Mouse (Mus musculus): ENCODE data around the gene Ccs. TPM values are rescaled to one million over a fixed set of nuclear protein-coding genes. Genes with fewer than 3 reads are reported as not detected.

The Ccs gene
- total and polyA plus RNA-seq, 2 experiments from 2014 or later, result 35.4 to 44.3 TPM

GRCm38 (mm10) chr19:4838526-4839140, 499 bp downstream of the Ccs start:
- ATAC-seq, result no peak
- Histone ChIP-seq H3K4me1 (ENCODE audit: insufficient read depth) (0 out of 2 replicates have a peak, but pooled peaks cover 8% of the 10 kb centered on the region), H3K4me2 (ENCODE audit: low read depth) (peak overlapping the region; percentile 96), H3K4me3 (ENCODE audit: low read depth, low read length) (peak overlapping the region; percentile 57), H3K36me3 (ENCODE audit: insufficient read depth) (no peaks in the 10 kb centered on the region), H3K9ac (peak overlapping the region; percentile 56), H3K9me3 (ENCODE audit: low read length) (no peaks in the 10 kb centered on the region), H3K27ac (ENCODE audit: low read depth, low read length) (no peak overlapping the region), H3K27me3 (ENCODE audit: insufficient read depth, low read length) (peaks cover 7% of the 10 kb centered on the region; the same call in 1 of the 2 replicates)
- 28% methylated on average over 10 of the region's 10 CpGs for WGBS
- TF ChIP-seq CTCF (IDR thresholded peaks at IDR 0.05; ENCODE audit: low read depth), result no peak
- no peak for DNase-seq

GRCm38 (mm10) chr19:4837049-4837448, 2.1 kb downstream of the Ccs start:
- ATAC-seq (no peak), DNase-seq (no peak)
- no peak overlapping the region for H3K4me2 ChIP-seq (ENCODE audit: low read depth)
- no peak overlapping the region for H3K9ac ChIP-seq
- H3K4me3 ChIP-seq (ENCODE audit: low read depth, low read length), result no peak overlapping the region
- WGBS, result 92% methylated on average over 6 of the region's 6 CpGs
- no peak overlapping the region for H3K27ac ChIP-seq (ENCODE audit: low read depth, low read length)
- H3K9me3 ChIP-seq (ENCODE audit: low read length), result no peaks in the 10 kb centered on the region
- peaks cover 4% of the 10 kb centered on the region for H3K36me3 ChIP-seq (ENCODE audit: insufficient read depth)
- TF ChIP-seq CTCF (IDR thresholded peaks at IDR 0.05; ENCODE audit: low read depth), result no peak
- H3K4me1 ChIP-seq (ENCODE audit: insufficient read depth), result 0 out of 2 replicates have a peak, but pooled peaks cover 8% of the 10 kb centered on the region
- peaks cover 7% of the 10 kb centered on the region; the same call in 1 of the 2 replicates for H3K27me3 ChIP-seq (ENCODE audit: insufficient read depth, low read length)

- Histone ChIP-seq H3K4me2 (ENCODE audit: low read depth) (no peak overlapping the region), H3K9ac (no peak overlapping the region), H3K4me1 (ENCODE audit: insufficient read depth) (0 out of 2 replicates have a peak, but pooled peaks cover 8% of the 10 kb centered on the region), H3K27me3 (ENCODE audit: insufficient read depth, low read length) (peaks cover 7% of the 10 kb centered on the region; the same call in 1 of the 2 replicates), H3K9me3 (ENCODE audit: low read length) (no peaks in the 10 kb centered on the region), H3K36me3 (ENCODE audit: insufficient read depth) (peaks cover 5% of the 10 kb centered on the region), H3K27ac (ENCODE audit: low read depth, low read length) (no peak overlapping the region), H3K4me3 (ENCODE audit: low read depth, low read length) (no peak overlapping the region)
- ATAC-seq (no peak), DNase-seq (no peak)
- no peak for TF ChIP-seq CTCF (IDR thresholded peaks at IDR 0.05; ENCODE audit: low read depth)
- 66% methylated on average over 2 of the region's 2 CpGs for WGBS
Measured at GRCm38 (mm10) chr19:4836096-4836495, 3.0 kb downstream of the Ccs start.

DNA sequence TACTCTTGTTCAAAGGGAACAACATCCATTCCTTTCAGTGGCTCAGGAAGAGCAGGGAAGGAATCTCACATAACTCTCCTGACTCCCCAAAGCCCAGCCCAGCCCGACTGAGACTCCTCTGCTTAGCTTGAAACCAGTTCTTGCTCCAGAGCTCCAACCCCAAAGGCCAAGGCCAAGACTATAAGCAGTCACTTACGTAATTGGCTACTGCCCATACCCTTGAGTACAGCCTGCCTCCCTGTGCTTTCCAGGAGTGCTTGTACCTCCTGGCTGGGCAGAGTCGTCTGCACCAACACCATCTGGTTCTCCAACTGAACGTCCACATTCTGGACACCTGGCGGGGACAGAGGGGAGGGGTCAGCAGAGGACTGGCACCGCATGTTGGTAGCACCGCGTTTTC, 5.2 kb downstream of the Ccs start:
- Histone ChIP-seq H3K27me3 (ENCODE audit: insufficient read depth, low read length) (no peaks in the 10 kb centered on the region), H3K27ac (ENCODE audit: low read depth, low read length) (no peak overlapping the region), H3K4me3 (ENCODE audit: low read depth, low read length) (no peak overlapping the region), H3K36me3 (ENCODE audit: insufficient read depth) (peaks cover 5% of the 10 kb centered on the region), H3K9me3 (ENCODE audit: low read length) (no peaks in the 10 kb centered on the region), H3K4me2 (ENCODE audit: low read depth) (no peak overlapping the region), H3K4me1 (ENCODE audit: insufficient read depth) (0 out of 2 replicates have a peak, but pooled peaks cover 8% of the 10 kb centered on the region), H3K9ac (no peak overlapping the region)
- 84% methylated on average over 8 of the region's 8 CpGs for WGBS
- no peak for TF ChIP-seq CTCF (IDR thresholded peaks at IDR 0.05; ENCODE audit: low read depth)
- DNase-seq, result no peak
- ATAC-seq, result no peak

- Histone ChIP-seq H3K4me3 (ENCODE audit: low read depth, low read length) (no peak overlapping the region), H3K27me3 (ENCODE audit: insufficient read depth, low read length) (no peaks in the 10 kb centered on the region), H3K9me3 (ENCODE audit: low read length) (no peaks in the 10 kb centered on the region), H3K27ac (ENCODE audit: low read depth, low read length) (no peak overlapping the region), H3K4me2 (ENCODE audit: low read depth) (no peak overlapping the region), H3K36me3 (ENCODE audit: insufficient read depth) (peaks cover 11% of the 10 kb centered on the region), H3K4me1 (ENCODE audit: insufficient read depth) (no peaks in the 10 kb centered on the region), H3K9ac (no peak overlapping the region)
- no peak for ATAC-seq
- peak; percentile 55 for DNase-seq
- no peak for TF ChIP-seq CTCF (IDR thresholded peaks at IDR 0.05; ENCODE audit: low read depth)
- 49% methylated on average over 7 of the region's 7 CpGs for WGBS
Measured at GRCm38 (mm10) chr19:4829156-4829555, 10.0 kb downstream of the Ccs start.

- TF ChIP-seq CTCF (IDR thresholded peaks at IDR 0.05; ENCODE audit: low read depth), result no peak
Measured at GRCm38 (mm10) chr19:4828444-4829114, 10.6 kb downstream of the Ccs start.

GRCm38 (mm10) chr19:4820678-4821303, 18.3 kb downstream of the Ccs start:
- WGBS, result 42% methylated on average over 5 of the region's 5 CpGs
- no peaks in the 10 kb centered on the region for H3K27me3 ChIP-seq (ENCODE audit: insufficient read depth, low read length)
- ATAC-seq (peak; percentile 83), DNase-seq (peak; percentile 77)
- H3K4me3 ChIP-seq (ENCODE audit: low read depth, low read length), result no peak overlapping the region
- no peaks in the 10 kb centered on the region for H3K4me1 ChIP-seq (ENCODE audit: insufficient read depth)
- TF ChIP-seq CTCF (IDR thresholded peaks at IDR 0.05; ENCODE audit: low read depth), result no peak
- 0 out of 2 replicates have a peak, but pooled peaks cover 5% of the 10 kb centered on the region for H3K36me3 ChIP-seq (ENCODE audit: insufficient read depth)
- no peak overlapping the region for H3K9ac ChIP-seq
- no peaks in the 10 kb centered on the region for H3K9me3 ChIP-seq (ENCODE audit: low read length)
- no peak overlapping the region for H3K4me2 ChIP-seq (ENCODE audit: low read depth)
- no peak overlapping the region for H3K27ac ChIP-seq (ENCODE audit: low read depth, low read length)

More at GRCm38 (mm10) chr19:4828444-4829114, 10.6 kb downstream of the Ccs start:
- Histone ChIP-seq H3K9ac (no peak overlapping the region), H3K36me3 (ENCODE audit: insufficient read depth) (peaks cover 11% of the 10 kb centered on the region), H3K27me3 (ENCODE audit: insufficient read depth, low read length) (no peaks in the 10 kb centered on the region), H3K9me3 (ENCODE audit: low read length) (no peaks in the 10 kb centered on the region), H3K27ac (ENCODE audit: low read depth, low read length) (no peak overlapping the region), H3K4me2 (ENCODE audit: low read depth) (no peak overlapping the region), H3K4me3 (ENCODE audit: low read depth, low read length) (no peak overlapping the region), H3K4me1 (ENCODE audit: insufficient read depth) (no peaks in the 10 kb centered on the region)
- no peak for DNase-seq
- WGBS, result 65% methylated on average over 16 of the region's 16 CpGs
- no peak for ATAC-seq
